Mouse (Mus musculus): ENCODE measurements around the gene Celf2.
A peak's percentile ranks its signal among the peaks of the same experiment; 100 is the strongest.
"Not testable (repeated sequence)": the region's sequence is repeated elsewhere in the genome, so short reads cannot be mapped to it uniquely, and the experiment has no call there.

Gene Celf2

GRCm38 (mm10) chr2:6604347-6604746 is 905.0 kb downstream of the Celf2 start:
- DNase-seq (ENCODE audit: inconsistent ontology term): no peak

DNA sequence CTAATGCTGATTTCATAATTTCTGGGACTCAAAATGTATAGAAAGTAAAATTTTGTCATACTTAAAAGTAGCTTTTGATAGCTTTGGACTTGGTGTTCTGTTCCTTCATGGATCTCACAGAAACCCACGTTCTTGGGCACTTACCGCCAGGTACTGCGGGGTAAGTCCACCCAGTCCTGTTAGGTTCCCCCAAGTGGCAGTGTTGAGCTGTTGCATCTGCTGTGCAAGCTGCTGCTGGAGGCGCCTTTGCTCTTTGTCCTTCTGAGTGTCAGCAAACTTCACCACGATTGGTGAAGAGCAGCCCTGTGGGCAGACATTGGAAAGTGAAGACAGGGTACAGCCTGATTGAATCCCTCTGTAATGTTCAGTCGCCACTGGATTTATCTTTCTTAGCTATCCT is 905.5 kb downstream of the Celf2 start:
- DNase-seq (ENCODE audit: inconsistent ontology term): no peak

- no peak for DNase-seq (ENCODE audit: inconsistent ontology term)
Measured at GRCm38 (mm10) chr2:6602163-6602562, 907.2 kb downstream of the Celf2 start.

DNA sequence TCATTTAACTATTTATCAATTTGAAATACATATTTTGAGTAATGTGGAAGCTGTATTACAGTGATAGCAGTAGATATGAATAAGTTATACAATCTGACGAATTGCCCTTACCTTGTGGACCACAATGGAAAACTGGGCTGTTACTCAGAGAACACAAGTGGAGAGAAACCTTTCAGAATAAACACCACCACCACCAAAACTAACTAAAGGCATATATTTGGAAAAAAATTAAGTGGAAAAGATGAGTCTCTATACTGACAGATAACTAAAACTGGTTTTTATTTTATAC is 910.5 kb downstream of the Celf2 start:
- DNase-seq (ENCODE audit: inconsistent ontology term): no peak

DNA sequence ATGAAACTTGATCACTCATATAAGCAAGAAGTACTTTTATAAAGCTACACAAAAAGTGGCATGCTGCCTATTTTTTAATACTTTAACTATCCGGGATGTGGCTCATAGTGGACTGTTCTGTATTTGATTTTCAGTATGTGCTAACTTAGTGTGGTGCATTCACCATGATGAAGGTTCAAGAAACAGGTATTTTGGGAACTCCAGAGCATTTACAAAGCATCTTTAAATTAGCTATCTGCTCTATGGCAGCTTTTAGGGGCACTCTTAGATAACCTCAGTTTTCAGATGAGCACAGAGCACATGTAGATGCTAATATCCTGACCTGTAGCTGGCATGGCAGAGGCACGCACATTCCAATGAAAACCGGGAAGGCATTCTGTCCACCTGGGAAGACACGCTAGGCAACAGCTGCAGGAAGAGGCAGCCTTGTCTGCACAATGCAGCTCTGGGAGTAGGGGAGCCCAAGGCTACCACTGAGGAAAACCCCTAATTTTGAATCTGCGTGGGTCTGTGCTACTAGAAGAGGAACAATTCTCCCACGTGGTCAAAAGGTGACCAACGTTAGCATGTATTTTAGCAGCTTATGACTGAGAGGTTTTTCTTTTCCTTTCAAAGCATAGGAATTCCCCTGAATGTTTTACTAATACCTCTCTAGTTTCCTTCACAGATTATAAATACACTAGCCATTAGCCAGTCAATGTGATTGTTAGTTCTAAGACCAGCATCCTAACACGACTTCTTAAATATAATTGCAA is 911.1 kb downstream of the Celf2 start:
- DNase-seq (ENCODE audit: inconsistent ontology term): no peak

DNA sequence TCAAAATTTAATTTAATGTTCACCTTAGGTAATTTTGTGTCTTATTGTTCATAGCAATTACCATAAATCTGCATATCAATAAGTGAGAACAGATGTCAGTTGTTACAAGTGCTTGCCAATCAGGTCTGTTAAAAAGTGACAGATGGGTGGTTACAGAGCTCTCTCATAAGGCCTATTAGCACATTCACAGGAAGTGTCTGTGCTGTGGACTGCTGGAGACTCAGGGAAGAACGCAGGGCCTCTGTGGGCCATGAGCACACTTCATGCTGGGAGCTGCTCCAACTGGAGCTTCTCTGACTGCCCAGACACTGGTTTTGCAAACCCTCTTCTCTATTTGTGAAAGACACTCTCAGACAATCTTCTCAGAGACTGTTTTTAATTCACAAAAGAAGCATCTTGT is 914.6 kb downstream of the Celf2 start:
- peak; percentile 30 for DNase-seq (ENCODE audit: inconsistent ontology term)

DNA sequence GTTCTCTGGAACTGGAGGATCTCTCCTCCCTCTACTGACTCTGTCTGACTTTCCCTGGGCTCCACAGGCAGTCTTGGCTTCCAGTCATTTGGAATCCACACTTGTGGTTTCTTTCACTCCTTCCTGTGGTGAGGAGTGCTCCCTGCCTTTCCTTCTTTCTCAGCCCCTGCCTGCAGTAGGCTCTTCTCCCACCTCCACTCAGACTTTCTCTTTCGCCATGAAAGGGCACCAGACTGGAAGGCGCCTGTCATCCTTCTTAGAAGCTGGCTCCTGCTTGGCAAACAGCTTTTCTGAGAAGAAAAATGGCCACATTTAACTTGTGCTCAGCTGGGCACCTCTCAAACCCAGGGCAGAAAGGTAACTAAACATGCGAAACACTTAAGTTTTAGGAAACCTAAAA is 915.2 kb downstream of the Celf2 start:
- peak; percentile 36 for DNase-seq (ENCODE audit: inconsistent ontology term)

DNA sequence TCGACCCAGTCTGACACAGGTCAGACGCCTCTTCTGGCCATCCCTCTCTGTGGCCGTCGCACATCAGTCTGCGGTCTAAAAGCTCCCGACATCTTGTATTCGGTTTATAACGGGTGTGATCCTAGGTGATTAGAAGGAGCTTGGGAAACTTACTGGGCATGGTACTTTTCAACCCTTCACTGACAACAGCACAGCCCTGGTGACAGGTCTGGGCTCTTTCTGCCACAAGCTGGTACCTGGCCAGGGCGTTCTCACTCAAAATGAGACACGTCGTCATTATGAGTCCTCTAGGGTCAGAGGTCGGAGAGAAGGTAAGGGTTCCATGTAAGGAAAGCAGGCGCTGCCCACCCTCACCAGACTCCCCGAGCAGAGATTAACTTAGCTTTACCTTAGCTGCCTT is 915.6 kb downstream of the Celf2 start:
- DNase-seq (ENCODE audit: inconsistent ontology term): no peak

GRCm38 (mm10) chr2:6586122-6586681 is 923.2 kb downstream of the Celf2 start:
- no peak for DNase-seq (ENCODE audit: inconsistent ontology term)

DNA sequence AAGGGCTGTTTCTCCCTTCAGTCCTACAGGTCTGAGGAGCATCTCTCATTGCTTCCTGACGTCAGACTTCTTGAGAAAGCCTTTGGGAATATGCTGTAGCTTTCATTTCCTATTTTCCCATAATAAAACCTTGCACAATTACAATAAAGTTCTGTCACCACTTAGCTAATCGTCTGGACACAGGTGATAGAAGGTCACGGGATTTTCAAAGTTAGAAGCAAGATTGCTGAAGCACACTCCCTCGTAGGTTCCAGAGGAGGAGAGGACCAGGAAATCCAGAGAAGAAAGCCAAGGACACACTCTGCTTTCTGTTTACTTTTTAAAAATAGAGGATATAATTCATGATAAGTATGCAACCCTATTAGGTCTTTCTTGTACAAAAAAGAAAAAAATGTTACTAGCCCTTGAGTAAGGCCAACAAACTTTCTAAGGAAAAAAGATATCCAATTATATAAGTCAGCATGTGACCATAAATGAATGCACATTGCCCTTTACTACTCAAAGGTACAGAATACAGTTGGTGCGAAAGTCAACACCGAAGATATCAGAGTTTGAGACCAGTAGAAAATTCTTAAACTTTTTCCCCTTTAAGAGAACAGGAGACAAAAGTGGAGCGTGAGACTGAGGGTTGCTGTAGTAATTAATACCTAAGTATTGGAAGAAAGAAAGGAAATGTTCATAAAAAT is 924.2 kb downstream of the Celf2 start:
- DNase-seq (ENCODE audit: inconsistent ontology term): no peak

DNA sequence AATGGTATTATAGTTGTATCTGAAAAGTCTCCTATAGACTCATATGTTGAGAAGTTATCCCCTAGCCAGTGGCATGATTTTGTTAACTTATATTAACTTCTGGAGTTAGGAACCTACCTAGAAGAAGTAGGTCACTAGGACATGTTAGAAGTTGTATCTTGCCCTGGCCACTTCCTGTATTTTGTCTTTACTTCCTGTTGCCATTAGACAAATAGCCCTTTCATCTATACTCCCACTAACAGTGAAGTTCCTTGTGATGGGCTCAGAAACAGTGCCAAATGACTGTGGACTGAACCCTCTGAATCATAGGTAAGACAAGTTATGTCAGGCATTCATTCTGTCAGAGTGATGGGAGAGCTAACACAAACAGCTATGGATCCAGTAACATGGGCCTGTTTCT is 926.7 kb downstream of the Celf2 start:
- peak; percentile 61 for DNase-seq (ENCODE audit: inconsistent ontology term)

GRCm38 (mm10) chr2:6580066-6580465 is 929.3 kb downstream of the Celf2 start:
- no peak for DNase-seq (ENCODE audit: inconsistent ontology term)

DNA sequence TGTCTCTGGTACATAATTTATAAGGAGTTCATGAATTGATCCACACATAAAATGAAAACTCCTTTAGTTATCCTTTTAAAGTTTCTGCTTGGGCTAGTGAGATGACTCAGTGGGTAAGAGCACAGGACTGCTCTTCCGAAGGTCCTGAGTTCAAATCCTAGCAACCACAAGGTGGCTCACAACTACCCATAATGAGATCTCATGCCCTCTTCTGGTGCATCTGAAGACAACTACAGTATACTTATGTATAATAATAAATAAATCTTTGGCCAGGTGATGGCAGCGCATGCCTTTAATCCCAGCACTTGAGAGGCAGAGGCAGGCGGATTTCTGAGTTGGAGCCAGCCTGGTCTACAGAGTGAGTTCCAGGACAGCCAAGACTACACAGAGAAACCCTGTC is 934.0 kb downstream of the Celf2 start:
- not testable (repeated sequence) for DNase-seq (ENCODE audit: inconsistent ontology term)

GRCm38 (mm10) chr2:6573640-6574039 is 935.7 kb downstream of the Celf2 start:
- DNase-seq (ENCODE audit: inconsistent ontology term): no peak

DNA sequence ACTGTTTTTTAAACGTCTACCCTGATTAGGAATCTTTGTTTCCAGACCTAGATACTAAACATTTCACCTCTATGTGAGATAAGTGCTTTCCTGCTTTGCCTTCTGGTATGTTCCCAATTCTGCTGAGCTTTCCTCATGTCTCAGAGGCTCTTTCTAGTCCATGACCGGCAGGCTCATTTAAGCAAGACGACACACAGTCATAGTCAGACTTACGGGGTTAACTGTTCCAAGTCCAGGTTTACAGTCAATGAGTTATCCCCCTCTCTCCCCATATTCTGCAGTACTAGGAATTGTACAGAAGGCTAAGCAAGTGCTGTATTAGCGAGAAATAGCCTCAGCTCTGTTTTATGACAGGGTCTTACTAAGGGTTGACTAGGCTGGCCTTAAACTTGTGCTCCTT is 936.4 kb downstream of the Celf2 start:
- DNase-seq (ENCODE audit: inconsistent ontology term): no peak

DNA sequence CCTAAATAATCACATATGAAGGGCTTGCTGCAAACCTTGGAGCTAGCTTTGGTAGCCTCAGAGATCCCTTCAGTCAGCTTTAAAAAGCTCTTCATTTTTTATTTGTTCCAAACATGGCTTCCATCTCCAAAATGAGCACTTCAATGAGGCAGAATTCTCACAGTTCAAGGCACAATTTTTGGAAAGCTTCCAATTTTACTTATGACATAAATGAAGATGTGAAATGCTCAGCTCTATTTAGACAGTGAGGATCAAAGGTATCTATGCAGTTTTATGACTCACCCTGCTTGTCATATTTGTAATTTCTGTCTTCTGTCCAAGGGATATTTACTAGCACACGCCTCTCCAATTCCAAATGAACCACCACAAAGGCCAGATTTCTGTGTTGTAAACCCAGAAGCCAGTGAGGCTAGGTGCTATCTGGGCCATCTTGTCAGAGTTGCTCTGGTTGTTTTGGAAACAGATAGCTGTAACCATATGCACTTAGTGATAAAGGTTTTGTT is 940.3 kb downstream of the Celf2 start:
- peak; percentile 77 for DNase-seq (ENCODE audit: inconsistent ontology term)

DNA sequence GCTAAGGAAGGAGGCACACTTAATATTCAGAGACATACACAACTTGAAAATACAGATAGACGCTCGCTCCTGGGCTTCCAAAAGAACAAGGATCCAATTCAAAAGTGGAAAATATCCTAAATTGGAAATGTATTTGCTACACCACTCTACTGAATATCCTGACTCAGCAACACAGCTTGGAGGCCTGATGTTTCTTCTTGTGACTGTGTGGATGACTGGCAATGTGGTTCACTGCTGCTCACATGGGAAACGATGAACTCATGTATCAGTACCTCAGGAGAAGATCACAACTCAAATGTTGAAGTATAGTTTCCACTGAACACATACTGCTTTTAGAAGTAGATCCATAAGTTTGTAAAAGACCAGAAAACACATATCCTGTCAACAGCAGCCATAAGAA is 944.2 kb downstream of the Celf2 start:
- DNase-seq (ENCODE audit: inconsistent ontology term): no peak

DNA sequence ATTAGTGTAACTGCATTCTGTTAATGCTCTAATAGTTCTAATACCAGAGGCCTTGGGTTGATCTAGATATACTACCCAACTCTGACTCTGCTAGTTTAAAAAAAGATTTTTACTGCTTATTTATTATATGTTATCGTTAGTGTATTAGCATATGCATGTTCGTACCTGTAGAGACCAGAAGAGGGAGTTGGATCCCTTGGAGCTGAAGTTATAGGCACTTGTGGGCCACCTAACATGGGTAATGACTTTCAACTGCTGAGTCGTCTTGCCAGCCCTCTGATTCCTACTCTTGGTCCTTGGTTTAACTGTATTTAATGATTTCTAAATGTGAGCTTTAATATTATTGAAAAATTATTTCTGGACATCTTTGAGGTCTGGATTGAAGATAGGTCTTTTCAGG is 948.0 kb downstream of the Celf2 start:
- DNase-seq (ENCODE audit: inconsistent ontology term): no peak

DNA sequence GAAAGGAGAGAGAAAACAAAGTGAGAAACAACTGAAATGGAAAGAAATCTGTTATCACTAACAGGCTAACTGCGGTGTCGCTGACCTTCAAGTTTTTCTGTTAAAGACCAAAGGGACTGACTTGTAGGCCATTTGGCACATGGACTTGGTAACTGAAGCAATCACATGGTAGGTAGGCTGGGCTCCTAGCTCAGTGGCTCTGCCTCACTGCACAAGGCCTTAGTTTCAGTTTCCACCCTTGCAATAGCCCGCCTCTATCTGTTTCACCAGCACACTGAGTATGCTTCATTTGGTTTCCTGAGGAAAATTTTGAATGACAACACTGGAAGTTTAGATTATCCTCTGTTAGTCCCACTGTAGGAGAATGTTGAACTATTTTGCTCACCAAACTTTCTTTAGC is 948.6 kb downstream of the Celf2 start:
- no peak for DNase-seq (ENCODE audit: inconsistent ontology term)

DNA sequence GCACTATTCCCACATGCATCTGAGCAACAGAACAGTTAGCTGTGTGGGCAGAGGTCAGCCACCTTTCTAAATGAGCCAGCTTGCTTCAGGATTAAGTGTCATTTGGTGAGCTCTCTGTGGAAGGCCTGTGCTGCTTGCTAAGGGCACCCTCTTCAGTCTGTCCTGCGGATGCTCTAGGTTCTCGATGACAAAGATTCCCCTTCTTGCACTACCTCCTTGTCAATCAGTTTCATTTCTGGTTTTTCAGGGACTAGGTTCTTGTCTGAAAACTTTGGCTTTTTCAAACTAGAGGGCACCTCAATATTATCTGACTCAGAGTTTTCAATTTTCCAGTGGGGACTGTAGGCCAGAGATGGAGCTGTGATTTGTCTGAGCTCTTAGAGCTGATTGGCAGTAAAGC is 949.8 kb downstream of the Celf2 start:
- no peak for DNase-seq (ENCODE audit: inconsistent ontology term)

DNA sequence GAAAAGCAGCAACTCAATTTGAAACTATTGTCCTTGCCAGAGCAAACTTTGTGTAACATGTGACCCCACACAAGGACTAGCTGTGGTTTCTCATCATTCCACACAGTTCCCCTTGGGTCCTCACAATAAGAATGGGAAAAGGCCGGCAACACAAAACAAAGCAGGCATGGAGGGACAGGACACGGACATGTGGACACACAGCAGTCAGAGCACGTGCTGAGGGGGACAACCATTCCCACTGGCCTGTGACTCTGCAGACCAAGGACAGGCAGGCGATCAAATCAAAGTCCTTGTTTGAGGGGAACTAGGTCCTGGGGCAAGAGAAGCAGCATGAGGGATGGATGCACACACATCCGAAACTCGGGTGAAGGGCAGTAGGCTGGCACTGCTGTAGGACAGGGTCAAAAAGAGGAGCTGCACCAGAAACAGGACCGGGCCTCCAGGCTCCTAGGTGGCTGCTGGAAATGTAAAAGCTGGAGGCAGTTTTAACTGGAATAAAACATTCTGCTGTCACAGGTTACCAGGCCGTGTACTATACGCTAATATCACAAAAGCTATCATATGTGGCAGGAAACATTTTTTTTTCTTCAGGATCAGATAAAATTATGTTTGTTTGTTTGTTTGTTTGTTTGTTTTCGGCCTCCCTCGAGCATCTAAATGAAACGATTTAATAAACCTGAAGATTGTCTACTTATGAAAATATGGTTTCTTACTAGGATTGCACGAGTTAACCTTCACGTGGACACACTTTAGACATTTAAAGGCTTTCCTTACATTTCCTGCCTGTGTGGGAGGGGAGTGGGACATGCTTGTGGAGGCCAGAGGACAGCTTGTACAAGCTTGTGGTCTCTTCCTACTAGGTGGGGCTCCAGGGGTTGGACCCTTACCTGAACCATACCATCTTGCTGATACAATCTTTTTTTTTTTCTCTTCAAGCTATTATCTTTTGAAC is 950.8 kb downstream of the Celf2 start:
- no peak for DNase-seq (ENCODE audit: inconsistent ontology term)

DNA sequence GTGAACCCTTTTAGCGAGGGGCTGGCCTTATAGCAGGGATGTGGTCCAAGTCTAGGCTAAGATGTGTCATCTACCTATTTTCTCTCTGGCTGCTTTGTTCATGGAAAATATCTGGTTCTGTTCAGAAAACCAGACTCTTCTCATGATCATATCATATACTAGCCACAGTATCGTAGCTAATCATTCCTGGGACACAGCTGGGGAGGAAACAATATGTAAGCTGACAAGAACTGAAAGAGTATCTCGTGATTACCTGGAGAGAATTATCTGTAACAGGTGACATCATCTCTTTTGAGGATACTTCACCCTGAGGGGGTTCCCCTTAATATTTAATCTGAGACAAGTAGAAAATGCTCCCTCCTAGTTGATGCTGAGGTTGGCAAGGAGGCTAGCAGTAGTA is 951.6 kb downstream of the Celf2 start:
- DNase-seq (ENCODE audit: inconsistent ontology term): no peak
